Mouse (Mus musculus) megakaryocyte-erythroid progenitor cell, adult 5-6 weeks (primary cell): Measurements from ENCODE around the gene Tbata. TPM values are rescaled to one million over a fixed set of nuclear protein-coding genes. Genes with fewer than 3 reads are reported as not detected.

Experiments
- total RNA-seq, 2 experiments: library from RNA; stranded (forward) in 1 of 2; stranded (reverse) in 1 of 2; fragments of 200-1000, 215-1000 nt in 1 of 2; fragments of >200 nt in 1 of 2; fragmentation: Nextera tagmentation in 1 of 2; gene quantifications; 2 replicates each; pipeline ENCODE4 v1.2.3; 2014 to 2017

Gene Tbata
- total RNA-seq, 2 experiments from 2014 or later: not detected

Other genes with a start within 250 kb of the Tbata start
- 6.0 and 9.8 TPM in 2 replicates for gene Pcbd1, start 82.6 kb upstream of the Tbata start, total RNA-seq (2014; fragmentation: Nextera tagmentation)
- gene Pcbd1, start 82.6 kb upstream of the Tbata start, total RNA-seq (2017): 1.9 TPM in 1 of 2 replicates, not detected in the other
- 18.2 and 34.1 TPM in 2 replicates for gene Sgpl1, start 24.3 kb upstream of the Tbata start, total RNA-seq (2014; fragmentation: Nextera tagmentation)
- gene Sgpl1, start 24.3 kb upstream of the Tbata start, total RNA-seq (2017): 7.0 and 25.2 TPM in 2 replicates
- 2.0 TPM in 1 of 2 replicates, not detected in the other for gene Adamts14, start 101.5 kb downstream of the Tbata start, total RNA-seq (2014; fragmentation: Nextera tagmentation)
- gene Adamts14, start 101.5 kb downstream of the Tbata start, total RNA-seq (2017): 1.6 TPM in 1 of 2 replicates, not detected in the other
- 0.42 TPM in 1 of 2 replicates, not detected in the other for gene Prf1, start 125.9 kb downstream of the Tbata start, total RNA-seq (2014; fragmentation: Nextera tagmentation)
- 2.2 TPM in 1 of 2 replicates, not detected in the other for gene Prf1, start 125.9 kb downstream of the Tbata start, total RNA-seq (2017)
- not detected in 2 replicates for gene Pald1, start 211.6 kb downstream of the Tbata start, total RNA-seq (2014; fragmentation: Nextera tagmentation)
- gene Pald1, start 211.6 kb downstream of the Tbata start, total RNA-seq (2017): not detected in 2 replicates
- gene Nodal, start 246.0 kb downstream of the Tbata start, total RNA-seq (2014; fragmentation: Nextera tagmentation): not detected in 2 replicates
- not detected in 2 replicates for gene Nodal, start 246.0 kb downstream of the Tbata start, total RNA-seq (2017)